Mouse (Mus musculus) ES-E14 (cell line): ENCODE measurements around the gene 2510009E07Rik.

Source experiments
- CHD2 ChIP-seq: IDR thresholded peaks from 2 replicates; pipeline ENCODE4 v1.6.1; 2014; ENCODE audit warnings: mild to moderate bottlenecking, low read depth, low read length, inconsistent platforms
- HCFC1 ChIP-seq: IDR thresholded peaks from 2 replicates; pipeline ENCODE4 v1.6.1; 2012; ENCODE audit warnings: low read length, inconsistent platforms, borderline replicate concordance; ENCODE audit not compliant: insufficient read depth
- MAFK ChIP-seq: IDR thresholded peaks from 2 replicates; pipeline ENCODE4 v1.6.1; 2014; ENCODE audit warnings: mild to moderate bottlenecking, low read depth, low read length, inconsistent platforms; ENCODE audit not compliant: insufficient read depth
- ZC3H11A ChIP-seq: IDR thresholded peaks from 2 replicates; pipeline ENCODE4 v1.6.1; 2012; ENCODE audit warnings: low read depth, mild to moderate bottlenecking, inconsistent platforms, low read length, borderline replicate concordance
- ZNF384 ChIP-seq: IDR thresholded peaks from 2 replicates; pipeline ENCODE4 v1.6.1; 2012; ENCODE audit warnings: low read depth, low read length, inconsistent platforms

DNA sequence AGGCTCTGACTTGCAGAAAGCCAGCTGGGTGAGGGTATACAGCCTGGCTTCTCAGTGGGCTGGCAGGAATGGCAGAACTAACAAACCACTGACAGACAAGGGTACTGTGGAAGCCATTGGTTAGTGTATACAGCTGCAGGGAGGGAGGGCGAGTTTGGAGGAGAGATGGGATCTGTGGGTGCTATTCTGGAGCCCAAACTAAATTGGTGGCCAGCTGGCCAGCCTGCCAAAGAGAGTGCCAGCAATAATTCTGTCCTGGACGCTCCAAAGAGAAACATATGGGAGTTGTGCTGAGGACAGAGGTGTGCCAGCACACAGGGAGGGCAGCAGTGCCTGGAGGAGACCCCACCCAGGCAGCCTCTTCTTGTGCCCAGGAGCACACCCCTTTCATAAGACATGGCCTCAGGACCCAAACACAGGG is 50.8 kb downstream of the 2510009E07Rik start:
- no peak for TF ChIP-seq HCFC1
- TF ChIP-seq MAFK, result no peak
- no peak for TF ChIP-seq ZNF384
- no peak for TF ChIP-seq ZC3H11A
- TF ChIP-seq CHD2, result no peak
